Mouse (Mus musculus): ENCODE measurements around the gene Mrpl12. TPM values are rescaled to one million over a fixed set of nuclear protein-coding genes. Genes with fewer than 3 reads are reported as not detected.
"Not testable (repeated sequence)": the region's sequence is repeated elsewhere in the genome, so short reads cannot be mapped to it uniquely, and the experiment has no call there.

Mrpl12 gene
- polyA plus RNA-seq, 1 experiment: 58.0 TPM

DNA sequence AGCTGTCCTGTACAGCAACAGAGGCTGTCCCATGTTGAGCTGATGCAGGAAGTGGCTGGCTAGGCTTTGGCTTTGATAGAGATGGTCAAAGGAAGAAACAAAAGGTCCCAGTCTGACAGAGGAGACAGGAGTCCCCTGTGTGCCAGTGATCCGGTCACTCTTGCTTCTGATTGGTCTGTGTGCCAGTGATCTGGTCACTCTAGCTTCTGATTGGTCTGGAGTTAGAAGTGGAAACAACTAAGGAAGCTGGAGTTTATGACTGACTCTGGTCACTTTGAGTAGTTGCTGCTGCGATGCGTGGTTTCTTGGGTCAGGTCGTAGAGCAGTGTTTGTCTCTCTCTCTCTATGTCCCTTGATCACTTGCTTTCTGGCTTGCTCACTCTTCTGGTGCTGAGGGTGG is 17.3 kb downstream of the Mrpl12 start:
- no peak overlapping the region for H3K27ac ChIP-seq (ENCODE audit: insufficient read depth, low read length)
- no peaks in the 10 kb centered on the region for H3K4me1 ChIP-seq (ENCODE audit: control insufficient read depth, insufficient read depth, low read length)
- no peak overlapping the region for H3K4me3 ChIP-seq (ENCODE audit: insufficient read depth, low read length)
- TF ChIP-seq POLR2A (IDR thresholded peaks at IDR 0.05; ENCODE audit: low read depth, low read length) (no peak; the same call in 1 of the 2 replicates), CTCF (IDR thresholded peaks at IDR 0.05; ENCODE audit: borderline replicate concordance, insufficient read depth, low read length) (no peak)

DNA sequence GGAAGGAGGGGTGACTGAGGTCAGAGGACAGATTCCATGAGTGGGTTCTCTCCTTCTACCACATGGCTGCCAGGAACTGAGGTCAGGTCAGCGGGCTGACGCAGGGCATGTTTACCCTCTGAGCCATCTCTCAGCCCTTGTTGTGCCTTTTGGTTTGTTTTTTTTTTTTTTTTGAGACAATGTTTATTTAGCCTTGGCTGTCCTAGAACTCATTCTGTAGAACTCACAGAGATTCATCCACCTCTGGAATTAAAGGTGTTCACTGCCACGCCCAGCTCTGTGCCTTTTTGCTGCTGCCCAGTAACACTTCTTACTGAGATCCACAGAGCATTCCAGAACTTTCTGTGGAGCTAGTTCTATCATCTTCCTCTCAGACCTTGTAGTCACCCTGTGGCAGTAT is 21.2 kb downstream of the Mrpl12 start:
- peaks cover 5% of the 10 kb centered on the region; the same call in 1 of the 2 replicates for H3K4me1 ChIP-seq (ENCODE audit: control insufficient read depth, insufficient read depth, low read length)
- no peak overlapping the region for H3K4me3 ChIP-seq (ENCODE audit: insufficient read depth, low read length)
- no peak overlapping the region for H3K27ac ChIP-seq (ENCODE audit: insufficient read depth, low read length)
- no peak for TF ChIP-seq POLR2A (IDR thresholded peaks at IDR 0.05; ENCODE audit: low read depth, low read length)

DNA sequence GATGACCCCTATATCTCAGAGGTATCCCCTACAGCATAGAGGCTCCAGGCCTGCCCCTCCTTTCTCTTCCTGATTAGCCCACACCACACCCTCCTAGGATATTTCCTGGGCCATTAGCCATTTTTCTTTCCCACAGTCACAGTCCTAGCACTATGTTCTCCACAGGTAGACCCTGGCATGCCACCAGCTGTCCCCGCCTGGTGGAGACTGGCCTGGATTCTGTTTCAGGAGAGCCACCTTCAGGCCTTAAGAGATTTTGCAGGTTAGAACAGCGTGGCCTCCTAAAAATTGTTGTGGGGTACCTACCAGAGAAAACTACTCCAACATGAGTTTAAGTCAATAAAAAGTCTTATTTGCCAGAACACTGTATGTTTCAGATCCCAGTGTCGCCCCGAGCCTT is 22.5 kb downstream of the Mrpl12 start:
- Histone ChIP-seq H3K4me3 (ENCODE audit: insufficient read depth, low read length) (no peak overlapping the region), H3K4me1 (ENCODE audit: control insufficient read depth, insufficient read depth, low read length) (peaks cover 5% of the 10 kb centered on the region; the same call in 1 of the 2 replicates), H3K27ac (ENCODE audit: insufficient read depth, low read length) (no peak overlapping the region)
- TF ChIP-seq CTCF (IDR thresholded peaks at IDR 0.05; ENCODE audit: borderline replicate concordance, insufficient read depth, low read length) (no peak), POLR2A (IDR thresholded peaks at IDR 0.05; ENCODE audit: low read depth, low read length) (no peak)

DNA sequence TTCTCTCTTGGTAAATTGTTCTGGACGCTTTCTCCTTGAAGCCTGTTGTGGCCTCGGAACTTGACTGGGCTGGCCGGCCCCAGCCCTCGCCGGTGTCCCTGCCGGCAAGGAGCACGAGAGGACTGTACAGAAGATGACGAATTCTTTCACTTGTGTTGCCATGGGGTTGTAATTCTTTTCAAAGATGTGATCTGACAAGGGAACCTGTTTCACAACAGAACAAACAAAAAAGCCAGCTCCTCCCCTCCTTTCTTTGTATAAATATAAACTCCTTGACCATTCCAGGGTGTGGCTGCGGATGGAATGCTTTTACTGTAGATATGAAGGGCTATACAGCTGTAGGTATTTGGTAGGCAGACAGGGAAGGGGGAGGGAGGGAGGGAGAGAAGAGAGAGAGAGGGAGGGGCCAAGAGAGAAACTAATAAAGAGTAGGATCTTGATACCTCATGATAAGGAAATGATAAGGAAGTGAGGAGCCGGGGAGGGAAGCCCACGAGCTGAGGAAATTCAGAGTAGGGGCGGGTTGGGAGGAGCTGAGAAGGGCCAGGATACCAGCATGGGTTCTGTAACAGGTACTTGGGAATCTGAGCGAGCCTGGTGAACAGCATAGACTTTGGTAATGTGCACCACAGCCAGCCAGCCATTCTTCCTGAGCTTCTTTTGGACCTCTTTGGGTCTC is 23.3 kb downstream of the Mrpl12 start:
- no peak overlapping the region for H3K27ac ChIP-seq (ENCODE audit: insufficient read depth, low read length)

DNA sequence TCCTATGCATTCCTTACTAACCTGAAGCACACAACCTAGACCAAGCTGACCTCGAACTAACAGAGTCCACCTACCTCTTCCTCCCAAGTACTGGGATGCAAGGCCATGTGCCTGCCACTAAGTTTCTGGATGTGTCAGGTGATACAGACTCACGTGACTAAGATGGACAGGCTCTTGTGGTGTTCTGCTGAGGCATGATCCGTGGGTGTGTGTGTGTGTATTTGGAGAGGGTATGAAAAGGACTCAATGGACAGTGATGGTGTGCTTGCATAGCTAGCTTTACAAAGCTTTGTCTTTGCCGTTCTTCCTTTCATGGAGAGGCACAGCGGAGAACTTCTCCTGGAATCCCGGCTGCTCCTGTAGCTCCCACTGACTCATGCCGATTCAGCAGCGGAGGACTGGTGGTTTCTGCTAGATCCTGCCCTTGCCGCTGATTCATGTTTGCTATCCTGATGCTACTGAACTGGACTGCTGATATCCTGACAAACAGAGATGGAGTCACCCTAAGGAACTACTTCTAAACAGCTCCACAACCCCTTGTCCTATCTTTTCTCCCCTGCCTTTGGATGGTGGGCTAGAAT is 24.0 kb downstream of the Mrpl12 start:
- Histone ChIP-seq H3K4me1 (ENCODE audit: control insufficient read depth, insufficient read depth, low read length) (peaks cover 5% of the 10 kb centered on the region; the same call in 1 of the 2 replicates), H3K4me3 (ENCODE audit: insufficient read depth, low read length) (no peak overlapping the region), H3K27ac (ENCODE audit: insufficient read depth, low read length) (no peak overlapping the region)
- TF ChIP-seq POLR2A (IDR thresholded peaks at IDR 0.05; ENCODE audit: low read depth, low read length) (no peak), CTCF (IDR thresholded peaks at IDR 0.05; ENCODE audit: borderline replicate concordance, insufficient read depth, low read length) (no peak)

More for the DNA sequence above, 23.3 kb downstream of the Mrpl12 start:
- no peak overlapping the region for H3K4me3 ChIP-seq (ENCODE audit: insufficient read depth, low read length)
- H3K4me1 ChIP-seq (ENCODE audit: control insufficient read depth, insufficient read depth, low read length): peaks cover 5% of the 10 kb centered on the region; the same call in 1 of the 2 replicates
- TF ChIP-seq POLR2A (IDR thresholded peaks at IDR 0.05; ENCODE audit: low read depth, low read length) (no peak), CTCF (IDR thresholded peaks at IDR 0.05; ENCODE audit: borderline replicate concordance, insufficient read depth, low read length) (no peak)

DNA sequence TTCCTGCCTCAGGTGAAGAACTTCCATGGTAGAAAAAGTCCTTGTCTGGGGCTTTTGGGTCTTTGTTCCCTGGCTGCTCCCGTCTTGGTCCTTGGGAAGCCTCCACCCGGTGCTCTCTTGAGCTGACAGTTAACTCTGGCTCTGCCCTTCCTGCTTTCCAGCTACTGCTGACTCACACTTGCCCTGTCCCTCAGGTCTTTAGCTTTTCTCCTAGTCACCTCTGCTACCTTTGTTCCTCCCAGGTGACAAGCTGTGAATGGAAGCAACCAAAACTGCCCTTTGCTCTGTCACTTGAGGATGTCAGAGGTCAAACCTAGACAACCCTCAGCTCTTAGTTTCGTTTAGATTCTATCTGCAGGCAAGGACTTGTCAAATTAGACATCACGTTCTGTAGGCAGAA is 25.5 kb downstream of the Mrpl12 start:
- H3K27ac ChIP-seq (ENCODE audit: insufficient read depth, low read length): no peak overlapping the region

DNA sequence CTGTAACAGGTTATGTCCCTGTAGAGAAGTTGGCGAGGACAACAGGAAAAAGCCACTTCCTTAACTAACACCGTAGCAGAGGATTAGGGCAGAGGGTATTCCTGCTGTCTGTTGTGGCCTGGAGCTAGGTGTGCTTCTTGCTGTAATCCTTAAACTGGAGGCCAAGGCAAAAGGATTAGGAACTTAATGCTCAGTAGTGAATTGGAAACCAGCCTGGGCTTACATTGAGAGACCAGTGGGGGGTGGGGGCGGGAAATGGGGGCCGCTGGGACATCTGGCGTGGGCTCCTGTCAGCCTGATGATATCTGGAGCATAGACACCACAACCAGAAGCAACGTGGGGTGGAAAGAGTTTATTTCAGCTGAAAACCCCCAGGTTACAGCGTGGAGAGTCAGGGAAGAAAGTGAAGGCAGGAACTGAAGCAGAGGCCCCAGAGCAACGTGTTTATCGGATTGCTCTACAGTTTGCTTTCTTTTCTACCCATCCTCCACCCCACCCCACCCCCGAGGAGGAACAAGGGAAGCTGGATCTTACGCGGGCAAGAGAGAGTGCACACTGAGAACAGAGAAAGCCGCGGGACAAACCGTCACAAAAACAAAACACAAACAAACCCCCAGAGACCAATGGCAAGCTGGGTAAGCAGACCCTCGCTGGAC is 26.1 kb downstream of the Mrpl12 start:
- Histone ChIP-seq H3K4me3 (ENCODE audit: insufficient read depth, low read length) (no peak overlapping the region), H3K4me1 (ENCODE audit: control insufficient read depth, insufficient read depth, low read length) (peaks cover 5% of the 10 kb centered on the region; the same call in 1 of the 2 replicates), H3K27ac (ENCODE audit: insufficient read depth, low read length) (no peak overlapping the region)
- no peak for TF ChIP-seq CTCF (IDR thresholded peaks at IDR 0.05; ENCODE audit: borderline replicate concordance, insufficient read depth, low read length)
- TF ChIP-seq POLR2A (IDR thresholded peaks at IDR 0.05; ENCODE audit: low read depth, low read length): no peak

More for the DNA sequence above, 25.5 kb downstream of the Mrpl12 start:
- H3K4me1 ChIP-seq (ENCODE audit: control insufficient read depth, insufficient read depth, low read length): peaks cover 5% of the 10 kb centered on the region; the same call in 1 of the 2 replicates
- no peak overlapping the region for H3K4me3 ChIP-seq (ENCODE audit: insufficient read depth, low read length)
- no peak for TF ChIP-seq CTCF (IDR thresholded peaks at IDR 0.05; ENCODE audit: borderline replicate concordance, insufficient read depth, low read length)
- no peak for TF ChIP-seq POLR2A (IDR thresholded peaks at IDR 0.05; ENCODE audit: low read depth, low read length)

DNA sequence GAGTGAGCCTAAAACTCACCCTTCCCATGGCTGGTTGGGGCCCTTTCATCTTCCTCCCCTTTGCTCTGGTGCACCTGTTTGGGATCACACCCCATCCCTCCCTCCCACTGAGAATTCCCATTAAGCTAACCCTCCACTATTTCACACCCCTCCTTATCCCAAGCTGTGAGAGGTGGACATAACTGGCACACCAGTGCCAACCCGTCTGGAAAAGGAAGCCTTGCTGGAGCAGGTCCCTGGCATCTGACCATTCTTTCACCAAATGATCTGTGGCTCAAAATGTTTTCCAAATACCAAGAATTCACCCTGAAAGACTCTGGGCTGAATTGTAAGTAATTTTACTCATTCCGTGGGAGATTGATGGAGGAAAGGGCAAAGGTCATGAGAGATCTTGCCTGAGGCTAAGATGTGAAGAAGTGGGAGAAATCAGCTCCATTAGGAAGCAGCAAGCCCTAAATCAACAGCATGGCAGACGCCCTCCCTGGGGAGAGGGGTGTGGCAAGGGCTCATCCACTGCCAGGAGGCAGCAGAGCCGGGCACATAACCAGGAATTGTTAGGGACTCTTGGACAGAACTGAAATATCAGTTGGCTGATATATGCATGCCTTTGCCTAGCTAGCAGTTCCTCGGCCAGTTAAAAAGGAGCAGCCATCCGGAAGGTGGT is 28.5 kb downstream of the Mrpl12 start:
- Histone ChIP-seq H3K4me1 (ENCODE audit: control insufficient read depth, insufficient read depth, low read length) (peaks cover 5% of the 10 kb centered on the region; the same call in 1 of the 2 replicates), H3K4me3 (ENCODE audit: insufficient read depth, low read length) (no peak overlapping the region)
- TF ChIP-seq POLR2A (IDR thresholded peaks at IDR 0.05; ENCODE audit: low read depth, low read length): no peak
- TF ChIP-seq CTCF (IDR thresholded peaks at IDR 0.05; ENCODE audit: borderline replicate concordance, insufficient read depth, low read length): no peak

DNA sequence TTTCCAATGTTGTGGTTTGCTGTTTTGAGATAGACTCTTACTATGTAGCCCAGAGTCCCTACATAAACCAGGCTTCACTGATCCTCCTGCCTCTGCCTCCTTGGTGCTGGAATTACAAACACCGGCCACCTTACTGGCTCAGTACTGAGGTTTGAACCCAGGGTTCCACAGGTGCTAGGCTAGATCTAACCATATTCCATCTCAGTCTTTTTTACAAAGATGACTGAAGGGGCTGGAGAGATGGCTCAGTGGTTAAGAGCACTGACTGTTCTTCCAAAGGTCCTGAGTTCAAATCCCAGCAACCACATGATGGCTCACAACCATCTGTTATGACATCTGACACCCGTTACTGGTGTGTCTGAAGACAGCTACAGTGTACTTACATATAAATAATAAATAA is 29.8 kb downstream of the Mrpl12 start:
- H3K27ac ChIP-seq (ENCODE audit: insufficient read depth, low read length); H3K4me3 ChIP-seq (ENCODE audit: insufficient read depth, low read length); H3K4me1 ChIP-seq (ENCODE audit: control insufficient read depth, insufficient read depth, low read length): not testable (repeated sequence)

More for the DNA sequence above, 28.5 kb downstream of the Mrpl12 start:
- no peak overlapping the region for H3K27ac ChIP-seq (ENCODE audit: insufficient read depth, low read length)

Data from embryonic fibroblast, embryonic 13.5 days (primary cell).